Comparison of ENCODE assay signal across 25 mouse cellular contexts in genomic region chr13:46854456-46854855, GRCm38 (mm10).
DNase-seq lines count a peak whose midpoint lies in the region; ATAC-seq and TF ChIP-seq lines count a peak whose summit lies in the region.
"Had no signal": no experiment of that assay in that cellular context is flagged by ENCODE, and none has a peak within 500 bp of the region (broad histone marks: within the 10 kb centered on the region; RNA-seq: fewer than 3 reads in every experiment).

No protein-coding gene starts in this region.

- H3K36me3 ChIP-seq in intestine, embryonic 16.5 days (ENCODE audit: control insufficient read depth, insufficient read depth, low read length): no peaks in the 10 kb centered on the region
- H3K36me3 ChIP-seq in intestine, embryonic 15.5 days: no peaks in the 10 kb centered on the region
- no peaks in the 10 kb centered on the region for H3K36me3 ChIP-seq in kidney, adult 2 months (ENCODE audit: control insufficient read depth, insufficient read depth, low read length)
- H3K36me3 ChIP-seq in kidney, embryonic 16.5 days (ENCODE audit: insufficient read depth, low read length): no peaks in the 10 kb centered on the region
- no peaks in the 10 kb centered on the region for H3K36me3 ChIP-seq in kidney, embryonic 14.5 days (ENCODE audit: control insufficient read depth, insufficient read depth, low read length)
- no peaks in the 10 kb centered on the region for H3K36me3 ChIP-seq in liver, adult 2 months (ENCODE audit: control insufficient read depth, insufficient read depth, low read length)
- no peaks in the 10 kb centered on the region for H3K36me3 ChIP-seq in liver, postnatal 0 days (replicated peaks; ENCODE audit: insufficient read depth, low read length)
- H3K36me3 ChIP-seq: embryonic facial prominence, embryonic 12.5 days; G1E had no signal

- no peak overlapping the region for H3K4me2 ChIP-seq in intestine, embryonic 16.5 days (ENCODE audit: low read depth, low read length)
- no peak overlapping the region for H3K4me2 ChIP-seq in intestine, embryonic 15.5 days (replicated peaks)
- no peak overlapping the region for H3K4me2 ChIP-seq in kidney, embryonic 16.5 days (replicated peaks; ENCODE audit: low read depth, low read length)
- no peak overlapping the region for H3K4me2 ChIP-seq in kidney, embryonic 14.5 days (replicated peaks; ENCODE audit: low read depth, low read length)
- H3K4me2 ChIP-seq in liver, postnatal 0 days (ENCODE audit: low read depth, low read length): no peak overlapping the region
- H3K4me2 ChIP-seq: embryonic facial prominence, embryonic 12.5 days; forebrain, embryonic 13.5 days had no signal

- no peaks in the 10 kb centered on the region for H3K79me2 ChIP-seq in liver, adult 2 months (ENCODE audit: control insufficient read depth, insufficient read depth, low read length)

- peak; percentile 67 for ATAC-seq in intestine, embryonic 16.5 days
- ATAC-seq in intestine, embryonic 15.5 days: no peak
- ATAC-seq in kidney, embryonic 16.5 days (ENCODE audit: low FRiP score, low TSS enrichment): no peak
- no peak for ATAC-seq in kidney, embryonic 14.5 days (ENCODE audit: low FRiP score, low TSS enrichment)
- ATAC-seq in liver, postnatal 0 days: no peak
- ATAC-seq: activated CD4-positive, CD25-positive, alpha-beta regulatory T cell, adult 4 months; CD4-positive, CD25-positive, alpha-beta regulatory T cell, adult 4 months; forebrain, embryonic 13.5 days; Patski had no signal

- H3K27me3 ChIP-seq in intestine, embryonic 16.5 days (replicated peaks; ENCODE audit: control insufficient read depth, insufficient read depth, low read length): no peaks in the 10 kb centered on the region
- no peaks in the 10 kb centered on the region for H3K27me3 ChIP-seq in intestine, embryonic 15.5 days (replicated peaks)
- no peaks in the 10 kb centered on the region for H3K27me3 ChIP-seq in kidney, adult 2 months (replicated peaks; ENCODE audit: control insufficient read depth, insufficient read depth, low read length)
- H3K27me3 ChIP-seq in kidney, embryonic 16.5 days (ENCODE audit: insufficient read depth, low read length): no peaks in the 10 kb centered on the region
- H3K27me3 ChIP-seq in kidney, embryonic 14.5 days (ENCODE audit: control insufficient read depth, insufficient read depth, low read length): no peaks in the 10 kb centered on the region
- no peaks in the 10 kb centered on the region for H3K27me3 ChIP-seq in liver, adult 2 months (ENCODE audit: control insufficient read depth, insufficient read depth, low read length)
- no peaks in the 10 kb centered on the region for H3K27me3 ChIP-seq in liver, postnatal 0 days (ENCODE audit: insufficient read depth, low read length)
- H3K27me3 ChIP-seq: CH12.LX; embryonic facial prominence, embryonic 12.5 days; forebrain, embryonic 13.5 days; Patski had no signal

- no peaks in the 10 kb centered on the region for H3K9me3 ChIP-seq in intestine, embryonic 16.5 days (ENCODE audit: control insufficient read depth, low read length)
- H3K9me3 ChIP-seq in intestine, embryonic 15.5 days: no peaks in the 10 kb centered on the region
- no peaks in the 10 kb centered on the region for H3K9me3 ChIP-seq in kidney, embryonic 16.5 days (ENCODE audit: low read length)
- no peaks in the 10 kb centered on the region for H3K9me3 ChIP-seq in kidney, embryonic 14.5 days (ENCODE audit: control insufficient read depth, low read length)
- H3K9me3 ChIP-seq in liver, postnatal 0 days (ENCODE audit: low read length): no peaks in the 10 kb centered on the region
- H3K9me3 ChIP-seq: embryonic facial prominence, embryonic 10.5 days; embryonic facial prominence, embryonic 12.5 days; forebrain, embryonic 13.5 days; G1E had no signal

- no peak for TF ChIP-seq POLR2A in kidney, adult 2 months (IDR thresholded peaks at IDR 0.05; ENCODE audit: low read depth, low read length)
- no peak for TF ChIP-seq POLR2A in liver, adult 2 months (IDR thresholded peaks at IDR 0.05; ENCODE audit: extremely low read depth, insufficient read depth, low read length)

- peak; percentile 59 for DNase-seq in kidney, adult 2 months
- peak; percentile 53 for DNase-seq in kidney, adult 9 months
- peak; percentile 90 for DNase-seq in liver, adult 2 months (ENCODE audit: extremely low read depth, low read depth, low spot score)
- no peak for DNase-seq in liver, postnatal 0 days
- DNase-seq: adrenal gland, adult 8-10 months; adrenal gland, postnatal 14 days; adrenal gland, postnatal 36 days; B cell, adult 2 months; cerebellum, adult 11-12 months; cerebellum, adult 2 months; cerebellum, adult 9-10 months; cerebellum, postnatal 10 days; cerebellum, postnatal 25 days had no signal

- peaks cover 5% of the 10 kb centered on the region; the same call in 1 of the 2 replicates for H3K4me1 ChIP-seq in intestine, embryonic 16.5 days (ENCODE audit: control insufficient read depth, insufficient read depth, low read length)
- no peaks in the 10 kb centered on the region for H3K4me1 ChIP-seq in intestine, embryonic 15.5 days (replicated peaks)
- peaks cover 9% of the 10 kb centered on the region; the same call in 1 of the 2 replicates for H3K4me1 ChIP-seq in kidney, adult 2 months (ENCODE audit: control insufficient read depth, insufficient read depth, low read length)
- peaks cover 6% of the 10 kb centered on the region; the same call in 1 of the 2 replicates for H3K4me1 ChIP-seq in kidney, embryonic 16.5 days (ENCODE audit: insufficient read depth, low read length)
- 0 out of 2 replicates have a peak, but pooled peaks cover 2% of the 10 kb centered on the region for H3K4me1 ChIP-seq in kidney, embryonic 14.5 days (ENCODE audit: control insufficient read depth, insufficient read depth, low read length)
- 0 out of 2 replicates have a peak, but pooled peaks cover 4% of the 10 kb centered on the region for H3K4me1 ChIP-seq in liver, adult 2 months (ENCODE audit: control insufficient read depth, insufficient read depth, low read length)
- no peaks in the 10 kb centered on the region for H3K4me1 ChIP-seq in liver, postnatal 0 days (ENCODE audit: insufficient read depth)
- H3K4me1 ChIP-seq: embryonic facial prominence, embryonic 12.5 days; forebrain, embryonic 13.5 days had no signal

- no peak overlapping the region for H3K27ac ChIP-seq in intestine, embryonic 16.5 days (ENCODE audit: low read length)
- H3K27ac ChIP-seq in intestine, embryonic 15.5 days: no peak overlapping the region
- no peak overlapping the region for H3K27ac ChIP-seq in kidney, adult 2 months (ENCODE audit: insufficient read depth, low read depth, low read length)
- H3K27ac ChIP-seq in kidney, embryonic 16.5 days (ENCODE audit: low read length): no peak overlapping the region
- no peak overlapping the region for H3K27ac ChIP-seq in kidney, embryonic 14.5 days (ENCODE audit: low read depth, low read length)
- H3K27ac ChIP-seq in liver, adult 2 months (replicated peaks; ENCODE audit: insufficient read depth, low read depth, low read length): no peak overlapping the region
- H3K27ac ChIP-seq in liver, postnatal 0 days (ENCODE audit: low read depth): no peak overlapping the region
- H3K27ac ChIP-seq: embryonic facial prominence, embryonic 10.5 days; embryonic facial prominence, embryonic 12.5 days; forebrain, embryonic 13.5 days had no signal

- H3K9ac ChIP-seq in intestine, embryonic 16.5 days (ENCODE audit: low read depth, low read length): no peak overlapping the region
- H3K9ac ChIP-seq in intestine, embryonic 15.5 days: no peak overlapping the region
- no peak overlapping the region for H3K9ac ChIP-seq in kidney, embryonic 16.5 days (replicated peaks; ENCODE audit: low read length)
- no peak overlapping the region for H3K9ac ChIP-seq in kidney, embryonic 14.5 days (ENCODE audit: low read depth, low read length)
- no peak overlapping the region for H3K9ac ChIP-seq in liver, adult 2 months (ENCODE audit: low read depth, low read length)
- no peak overlapping the region for H3K9ac ChIP-seq in liver, postnatal 0 days (replicated peaks)
- H3K9ac ChIP-seq: embryonic facial prominence, embryonic 12.5 days; forebrain, embryonic 13.5 days had no signal

- no peak for TF ChIP-seq EP300 in liver, postnatal 0 days (IDR thresholded peaks at IDR 0.05; ENCODE audit: low read depth)

- no peak for TF ChIP-seq CTCF in kidney, adult 2 months (conservative IDR thresholded peaks at IDR 0.05; ENCODE audit: insufficient read depth, insufficient read length, low read depth, low read length)
- TF ChIP-seq CTCF in liver, adult 2 months (IDR thresholded peaks at IDR 0.05; ENCODE audit: low read depth, low read length): no peak
- TF ChIP-seq CTCF in liver, postnatal 0 days (IDR thresholded peaks at IDR 0.05; ENCODE audit: low read depth): no peak

- 72% methylated on average over 5 of the region's 5 CpGs for WGBS in intestine, embryonic 16.5 days
- WGBS in intestine, embryonic 15.5 days: 78% methylated on average over 5 of the region's 5 CpGs
- WGBS in kidney, adult 2 months: 67% methylated on average over 5 of the region's 5 CpGs
- 86% methylated on average over 5 of the region's 5 CpGs for WGBS in kidney, embryonic 16.5 days
- 85% methylated on average over 5 of the region's 5 CpGs for WGBS in kidney, embryonic 14.5 days
- 49% methylated on average over 5 of the region's 5 CpGs for WGBS in liver, adult 2 months
- WGBS in liver, postnatal 0 days (ENCODE audit: insufficient replicate concordance): 62% methylated on average over 5 of the region's 5 CpGs

- H3K4me3 ChIP-seq in intestine, embryonic 16.5 days (ENCODE audit: low read length): no peak overlapping the region
- no peak overlapping the region for H3K4me3 ChIP-seq in intestine, embryonic 15.5 days (replicated peaks)
- H3K4me3 ChIP-seq in kidney, adult 2 months (ENCODE audit: insufficient read depth, low read depth, low read length): no peak overlapping the region
- H3K4me3 ChIP-seq in kidney, embryonic 16.5 days (ENCODE audit: low read length): no peak overlapping the region
- H3K4me3 ChIP-seq in kidney, embryonic 14.5 days (ENCODE audit: low read length): no peak overlapping the region
- no peak overlapping the region for H3K4me3 ChIP-seq in liver, adult 2 months (ENCODE audit: insufficient read depth, low read depth, low read length)
- H3K4me3 ChIP-seq in liver, postnatal 0 days (ENCODE audit: low read depth, low read length): no peak overlapping the region
- H3K4me3 ChIP-seq: embryonic facial prominence, embryonic 10.5 days; embryonic facial prominence, embryonic 12.5 days; forebrain, embryonic 13.5 days had no signal
